Mouse (Mus musculus) neural tube, embryonic 11.5 days (tissue): ENCODE measurements around the gene Pced1b. TPM values are rescaled to one million over a fixed set of nuclear protein-coding genes. Genes with fewer than 3 reads are reported as not detected.

ENCODE experiments used
- ATAC-seq: fragments of 200-750 bp; cut with Nextera tagmentation; 2 replicates; pipeline ENCODE4 v1.8.0; 2017; ENCODE audit warnings: moderate number of reproducible peaks, mild to moderate bottlenecking, moderate TSS enrichment, moderate library complexity; ENCODE audit not compliant: insufficient read depth, low FRiP score, low TSS enrichment
- DNase-seq: peaks from one replicate; pipeline ENCODE4 v3.0.0-alpha.2; 2015; ENCODE audit warnings: low spot score
- H3K27ac ChIP-seq: fragments of 300-500 bp; sonication (generic); 2 replicates; pipeline ENCODE4 v1.5.1; 2014; ENCODE audit warnings: low read depth, mild to moderate bottlenecking, low read length
- H3K27me3 ChIP-seq: fragments of 300-500 bp; sonication (generic); 2 replicates; pipeline ENCODE4 v1.6.1; 2014; ENCODE audit warnings: mild to moderate bottlenecking, low read length, mixed read lengths; ENCODE audit not compliant: control insufficient read depth, insufficient read depth
- H3K36me3 ChIP-seq: fragments of 300-500 bp; sonication (generic); 2 replicates; pipeline ENCODE4 v1.6.1; 2014; ENCODE audit warnings: mild to moderate bottlenecking, low read length, moderate library complexity, mixed read lengths; ENCODE audit not compliant: control insufficient read depth, insufficient read depth
- H3K4me1 ChIP-seq: fragments of 300-500 bp; sonication (generic); 2 replicates; pipeline ENCODE4 v1.6.1; 2014; ENCODE audit warnings: low read length, mixed read lengths; ENCODE audit not compliant: control insufficient read depth, insufficient read depth
- H3K4me2 ChIP-seq: fragments of 300-500 bp; sonication (generic); 2 replicates; pipeline ENCODE4 v1.6.1; 2014; ENCODE audit warnings: low read depth, mild to moderate bottlenecking, moderate library complexity
- H3K4me3 ChIP-seq: fragments of 300-500 bp; sonication (generic); 2 replicates; pipeline ENCODE4 v1.5.1; 2014; ENCODE audit warnings: low read depth, low read length
- H3K9ac ChIP-seq: fragments of 300-500 bp; sonication (generic); 2 replicates; pipeline ENCODE4 v1.6.1; 2014; ENCODE audit warnings: mild to moderate bottlenecking, low read length
- H3K9me3 ChIP-seq: fragments of 300-500 bp; sonication (generic); 2 replicates; pipeline ENCODE4 v1.6.1; 2016; ENCODE audit warnings: low read length; ENCODE audit not compliant: control insufficient read depth
- WGBS: fragments of 180-500 bp; shearing (Covaris S2); extraction: QIAGEN DNeasy Blood & Tissue Kit; methylation state at CpG from one replicate; pipeline ENCODE4 v1.1.7; 2014; 5-methylcytosine and 5-hydroxymethylcytosine counted together
- polyA plus RNA-seq: library from polyadenylated mRNA; unstranded; fragments of >200 nt; fragmentation: Nextera tagmentation; extraction: Ambion mirVana; gene quantifications from 2 replicates; pipeline ENCODE4 v1.2.1, GENCODE M21; 2014

The Pced1b gene
- polyA plus RNA-seq, 1 experiment from 2014 or later, result 3.6 TPM

GRCm38 (mm10) chr15:97396586-97397299 is 149.8 kb downstream of the Pced1b start:
- no peaks in the 10 kb centered on the region for H3K27me3 ChIP-seq
- H3K36me3 ChIP-seq, result no peaks in the 10 kb centered on the region
- whole genome bisulfite sequencing, result 91% methylated on average over 4 of the region's 4 CpGs
- H3K9me3 ChIP-seq, result no peaks in the 10 kb centered on the region
- no peaks in the 10 kb centered on the region for H3K4me1 ChIP-seq
- ATAC-seq, result no peak
- H3K4me2 ChIP-seq, result no peak overlapping the region
- no peak overlapping the region for H3K4me3 ChIP-seq
- no peak for DNase-seq
- no peak overlapping the region for H3K27ac ChIP-seq
- H3K9ac ChIP-seq, result no peak overlapping the region

- Histone ChIP-seq H3K4me1 (no peaks in the 10 kb centered on the region), H3K4me3 (no peak overlapping the region), H3K9ac (no peak overlapping the region), H3K9me3 (no peaks in the 10 kb centered on the region), H3K36me3 (no peaks in the 10 kb centered on the region), H3K27ac (no peak overlapping the region), H3K27me3 (no peaks in the 10 kb centered on the region), H3K4me2 (no peak overlapping the region)
- 90% methylated on average over 2 of the region's 2 CpGs for WGBS
- no peak for DNase-seq
- no peak for ATAC-seq
Measured at GRCm38 (mm10) chr15:97397793-97398192, 150.9 kb downstream of the Pced1b start.

- 92% methylated on average over 6 of the region's 6 CpGs for WGBS
- Histone ChIP-seq H3K4me3 (no peak overlapping the region), H3K27me3 (no peaks in the 10 kb centered on the region), H3K27ac (no peak overlapping the region), H3K4me2 (no peak overlapping the region), H3K9ac (no peak overlapping the region), H3K36me3 (no peaks in the 10 kb centered on the region), H3K9me3 (no peaks in the 10 kb centered on the region), H3K4me1 (no peaks in the 10 kb centered on the region)
- no peak for DNase-seq
- no peak for ATAC-seq
Measured at GRCm38 (mm10) chr15:97400866-97401265, 154.0 kb downstream of the Pced1b start.

GRCm38 (mm10) chr15:97404483-97404882 is 157.6 kb downstream of the Pced1b start:
- H3K9ac ChIP-seq, result no peak overlapping the region
- ATAC-seq (no peak), DNase-seq (no peak)
- H3K36me3 ChIP-seq, result no peaks in the 10 kb centered on the region
- H3K27ac ChIP-seq, result no peak overlapping the region
- H3K9me3 ChIP-seq, result no peaks in the 10 kb centered on the region
- H3K4me1 ChIP-seq, result no peaks in the 10 kb centered on the region
- no peak overlapping the region for H3K4me3 ChIP-seq
- H3K27me3 ChIP-seq, result no peaks in the 10 kb centered on the region
- H3K4me2 ChIP-seq, result no peak overlapping the region
- WGBS, result 94% methylated on average over 8 of the region's 8 CpGs

GRCm38 (mm10) chr15:97404998-97405397 is 158.1 kb downstream of the Pced1b start:
- H3K27me3 ChIP-seq, result no peaks in the 10 kb centered on the region
- H3K9me3 ChIP-seq, result no peaks in the 10 kb centered on the region
- WGBS, result 89% methylated on average over 7 of the region's 7 CpGs
- H3K4me1 ChIP-seq, result no peaks in the 10 kb centered on the region
- H3K4me2 ChIP-seq, result no peak overlapping the region
- no peaks in the 10 kb centered on the region for H3K36me3 ChIP-seq
- no peak overlapping the region for H3K27ac ChIP-seq
- H3K9ac ChIP-seq, result no peak overlapping the region
- no peak overlapping the region for H3K4me3 ChIP-seq
- no peak for ATAC-seq
- no peak for DNase-seq

- 84% methylated on average over 6 of the region's 6 CpGs for WGBS
- ATAC-seq, result no peak
Measured at GRCm38 (mm10) chr15:97406105-97406504, 159.2 kb downstream of the Pced1b start.

GRCm38 (mm10) chr15:97407496-97408454 is 160.9 kb downstream of the Pced1b start:
- WGBS, result 73% methylated on average over 17 of the region's 17 CpGs
- Histone ChIP-seq H3K9me3 (no peaks in the 10 kb centered on the region), H3K9ac (no peak overlapping the region), H3K27ac (no peak overlapping the region), H3K27me3 (no peaks in the 10 kb centered on the region), H3K4me2 (no peak overlapping the region), H3K4me1 (no peaks in the 10 kb centered on the region), H3K4me3 (no peak overlapping the region), H3K36me3 (no peaks in the 10 kb centered on the region)
- no peak for DNase-seq
- no peak for ATAC-seq

More at GRCm38 (mm10) chr15:97406105-97406504, 159.2 kb downstream of the Pced1b start:
- Histone ChIP-seq H3K9ac (no peak overlapping the region), H3K4me3 (no peak overlapping the region), H3K27me3 (no peaks in the 10 kb centered on the region), H3K4me2 (no peak overlapping the region), H3K36me3 (no peaks in the 10 kb centered on the region), H3K27ac (no peak overlapping the region), H3K9me3 (no peaks in the 10 kb centered on the region), H3K4me1 (no peaks in the 10 kb centered on the region)
- DNase-seq, result no peak

GRCm38 (mm10) chr15:97411136-97411535 is 164.2 kb downstream of the Pced1b start:
- Histone ChIP-seq H3K27ac (no peak overlapping the region), H3K4me2 (no peak overlapping the region), H3K4me1 (no peaks in the 10 kb centered on the region), H3K36me3 (no peaks in the 10 kb centered on the region), H3K9me3 (no peaks in the 10 kb centered on the region), H3K27me3 (no peaks in the 10 kb centered on the region), H3K4me3 (no peak overlapping the region), H3K9ac (no peak overlapping the region)
- DNase-seq (no peak), ATAC-seq (no peak)
- WGBS, result 90% methylated on average over 2 of the region's 2 CpGs
